Mouse (Mus musculus) R1 (cell line): ENCODE results near the gene Pyy.

Source experiments
- DNase-seq: peaks from one replicate; pipeline ENCODE4 v3.0.0-alpha.2; 2018; ENCODE audit warnings: low read depth, low spot score

Gene Pyy

GRCm38 (mm10) chr11:102095676-102096075, 12.0 kb downstream of the Pyy start:
- DNase-seq = no peak

GRCm38 (mm10) chr11:102089088-102089808, 18.4 kb downstream of the Pyy start:
- DNase-seq = peak; percentile 84

- peak; percentile 80 for DNase-seq
These were observed 19.4 kb downstream of the Pyy start, which contains the start of gene Mpp2 for GRCm38 (mm10) chr11:102087931-102088898. Gene Mpp2, minus strand, starts transcription at chr11:102088515.

GRCm38 (mm10) chr11:102087081-102087751, 20.4 kb downstream of the Pyy start:
- peak; percentile 87 for DNase-seq

- peak; percentile 33 for DNase-seq
These were observed 21.3 kb downstream of the Pyy start for GRCm38 (mm10) chr11:102086331-102086730.

GRCm38 (mm10) chr11:102084159-102084558, 23.5 kb downstream of the Pyy start:
- DNase-seq = peak; percentile 41

- peak; percentile 40 for DNase-seq
These were observed 24.4 kb downstream of the Pyy start for GRCm38 (mm10) chr11:102083193-102083592.

- DNase-seq = peak; percentile 91
These were observed 25.3 kb downstream of the Pyy start for GRCm38 (mm10) chr11:102082322-102082721.

GRCm38 (mm10) chr11:102073722-102074121, 33.9 kb downstream of the Pyy start:
- no peak for DNase-seq

GRCm38 (mm10) chr11:102072729-102073128, 34.9 kb downstream of the Pyy start:
- no peak for DNase-seq

- no peak for DNase-seq
These were observed 37.2 kb downstream of the Pyy start for GRCm38 (mm10) chr11:102070426-102070825.

GRCm38 (mm10) chr11:102069633-102070032, 38.0 kb downstream of the Pyy start:
- no peak for DNase-seq

GRCm38 (mm10) chr11:102068969-102069368, 38.7 kb downstream of the Pyy start:
- peak; percentile 65 for DNase-seq

GRCm38 (mm10) chr11:102063076-102063475, 44.6 kb downstream of the Pyy start:
- DNase-seq = no peak

- DNase-seq = no peak
These were observed 45.6 kb downstream of the Pyy start for GRCm38 (mm10) chr11:102061941-102062473.

GRCm38 (mm10) chr11:102061236-102061940, 46.2 kb downstream of the Pyy start:
- peak; percentile 82 for DNase-seq
